Mouse (Mus musculus) cerebellum, adult 9-11 months (tissue): ENCODE measurements around the gene Sfi1.
"Not testable (repeated sequence)": the region's sequence is repeated elsewhere in the genome, so short reads cannot be mapped to it uniquely, and the experiment has no call there.

Experiments
- DNase-seq: peaks from one replicate; pipeline ENCODE4 v3.0.0; 2022

Sfi1 gene

GRCm38 (mm10) chr11:3142413-3142812 lies 50.9 kb downstream of the Sfi1 start:
- DNase-seq: peak; percentile 81

GRCm38 (mm10) chr11:3140967-3141535 lies 52.2 kb downstream of the Sfi1 start:
- DNase-seq: not testable (repeated sequence)

GRCm38 (mm10) chr11:3138323-3138722 lies 54.9 kb downstream of the Sfi1 start:
- DNase-seq: peak; percentile 30

GRCm38 (mm10) chr11:3137279-3137678 lies 56.0 kb downstream of the Sfi1 start:
- peak; percentile 41 for DNase-seq

GRCm38 (mm10) chr11:3135956-3136355 lies 57.3 kb downstream of the Sfi1 start:
- DNase-seq: not testable (repeated sequence)

GRCm38 (mm10) chr11:3135391-3135790 lies 57.9 kb downstream of the Sfi1 start:
- not testable (repeated sequence) for DNase-seq

- not testable (repeated sequence) for DNase-seq
Observed at GRCm38 (mm10) chr11:3133360-3133759, 59.9 kb downstream of the Sfi1 start.

GRCm38 (mm10) chr11:3132957-3133356 lies 60.3 kb downstream of the Sfi1 start:
- not testable (repeated sequence) for DNase-seq

GRCm38 (mm10) chr11:3132001-3132400 lies 61.3 kb downstream of the Sfi1 start:
- peak; percentile 84 for DNase-seq

GRCm38 (mm10) chr11:3129852-3130251 lies 63.4 kb downstream of the Sfi1 start:
- DNase-seq: peak; percentile 87

- DNase-seq: peak; percentile 61
Observed at GRCm38 (mm10) chr11:3129276-3129675, 64.0 kb downstream of the Sfi1 start.

GRCm38 (mm10) chr11:3127303-3127795 lies 65.9 kb downstream of the Sfi1 start:
- DNase-seq: peak; percentile 68

GRCm38 (mm10) chr11:3126478-3127302 lies 66.6 kb downstream of the Sfi1 start:
- DNase-seq: peak; percentile 98

GRCm38 (mm10) chr11:3125922-3126321 lies 67.3 kb downstream of the Sfi1 start:
- peak; percentile 73 for DNase-seq

GRCm38 (mm10) chr11:3124932-3125810 lies 68.1 kb downstream of the Sfi1 start:
- peak; percentile 70 for DNase-seq

GRCm38 (mm10) chr11:3114403-3114802 lies 78.9 kb downstream of the Sfi1 start:
- DNase-seq: no peak

GRCm38 (mm10) chr11:3106154-3106553 lies 87.1 kb downstream of the Sfi1 start:
- no peak for DNase-seq

- no peak for DNase-seq
Observed at GRCm38 (mm10) chr11:3105261-3105731, 88.0 kb downstream of the Sfi1 start.

- not testable (repeated sequence) for DNase-seq
Observed at GRCm38 (mm10) chr11:3104501-3105260, 88.6 kb downstream of the Sfi1 start.

- no peak for DNase-seq
Observed at GRCm38 (mm10) chr11:3103619-3104164, 89.6 kb downstream of the Sfi1 start.

- not testable (repeated sequence) for DNase-seq
Observed at GRCm38 (mm10) chr11:3102626-3103025, 90.6 kb downstream of the Sfi1 start.
